Comparison of ENCODE assay signal across 9 mouse cellular contexts in genomic region chr4:133864380-133864981, GRCm38 (mm10). TPM values are rescaled to one million over a fixed set of nuclear protein-coding genes. Genes with fewer than 3 reads are reported as not detected.
DNase-seq lines count a peak whose midpoint lies in the region; ATAC-seq and TF ChIP-seq lines count a peak whose summit lies in the region.
"Had no signal": no experiment of that assay in that cellular context is flagged by ENCODE, and none has a peak within 500 bp of the region (broad histone marks: within the 10 kb centered on the region; RNA-seq: fewer than 3 reads in every experiment).

No protein-coding gene starts in this region.

- H3K4me2 ChIP-seq in embryonic facial prominence, embryonic 13.5 days: no peak overlapping the region
- no peak overlapping the region; the same call in 1 of the 2 replicates for H3K4me2 ChIP-seq in kidney, postnatal 0 days (ENCODE audit: low read length)

- WGBS in embryonic facial prominence, embryonic 13.5 days: 55% methylated on average over 13 of the region's 13 CpGs
- WGBS in kidney, postnatal 0 days: 45% methylated on average over 13 of the region's 13 CpGs

- H3K27me3 ChIP-seq in embryonic facial prominence, embryonic 13.5 days: no peaks in the 10 kb centered on the region
- H3K27me3 ChIP-seq in kidney, postnatal 0 days (ENCODE audit: insufficient read depth, low read length): no peaks in the 10 kb centered on the region
- H3K27me3 ChIP-seq: megakaryocyte, embryonic 14.5 days had no signal

- peaks cover 6% of the 10 kb centered on the region; the same call in 1 of the 2 replicates for H3K4me1 ChIP-seq in embryonic facial prominence, embryonic 13.5 days
- peaks cover 22% of the 10 kb centered on the region for H3K4me1 ChIP-seq in kidney, postnatal 0 days (replicated peaks; ENCODE audit: insufficient read depth, low read length)

- no peak for DNase-seq in frontal cortex, postnatal 14 days (ENCODE audit: low spot score in 2 of 2)
- peak; percentile 40 for DNase-seq in 416B (ENCODE audit: low read depth)
- no peak for DNase-seq in kidney, postnatal 0 days (ENCODE audit: low spot score)
- peak; percentile 42 for DNase-seq in telencephalon, adult 2 months (ENCODE audit: low read depth, low spot score)
- no peak for DNase-seq in cerebellum, postnatal 36 days
- no peak for DNase-seq in thymus, postnatal 14 days

- ATAC-seq in frontal cortex, adult (ENCODE audit: low TSS enrichment): peak; percentile 65; the same call in 1 of the 2 replicates
- ATAC-seq in embryonic facial prominence, embryonic 13.5 days (ENCODE audit: insufficient number of reproducible peaks, insufficient read depth, low FRiP score, low TSS enrichment, low read depth): no peak
- ATAC-seq in kidney, postnatal 0 days (replicated peaks; ENCODE audit: low FRiP score, low read depth): peak; percentile 66; the same call in 1 of the 2 replicates

- H3K36me3 ChIP-seq in embryonic facial prominence, embryonic 13.5 days: peaks cover 88% of the 10 kb centered on the region
- H3K36me3 ChIP-seq in kidney, postnatal 0 days (ENCODE audit: insufficient read depth, low read length): peaks cover 25% of the 10 kb centered on the region

- peak overlapping the region; percentile 1; the same call in 1 of the 2 replicates for H3K27ac ChIP-seq in embryonic facial prominence, embryonic 13.5 days
- H3K27ac ChIP-seq in kidney, postnatal 0 days: peak overlapping the region; percentile 87

- H3K9ac ChIP-seq in embryonic facial prominence, embryonic 13.5 days: peak overlapping the region; percentile 52; the same call in 1 of the 2 replicates
- H3K9ac ChIP-seq in kidney, postnatal 0 days (ENCODE audit: low read depth, low read length): peak overlapping the region; percentile 19; the same call in 1 of the 2 replicates

- no peak for TF ChIP-seq CTCF in kidney, postnatal 0 days (IDR thresholded peaks at IDR 0.05; ENCODE audit: low read depth)

- H3K4me3 ChIP-seq in embryonic facial prominence, embryonic 13.5 days: no peak overlapping the region
- H3K4me3 ChIP-seq in kidney, postnatal 0 days (replicated peaks; ENCODE audit: low read depth, low read length): no peak overlapping the region
- H3K4me3 ChIP-seq: megakaryocyte, embryonic 14.5 days had no signal

- no peaks in the 10 kb centered on the region for H3K9me3 ChIP-seq in embryonic facial prominence, embryonic 13.5 days
- H3K9me3 ChIP-seq in kidney, postnatal 0 days (replicated peaks; ENCODE audit: low read length): no peaks in the 10 kb centered on the region
- H3K9me3 ChIP-seq: megakaryocyte, embryonic 14.5 days had no signal

RNA-seq across cellular contexts. Expression of gene Rps6ka1, which starts 23.1 kb away (rescaled TPM):
- 40.7 and 41.5 TPM in 2 replicates for polyA plus RNA-seq in embryonic facial prominence, embryonic 13.5 days (2015; fragmentation: Nextera tagmentation; extraction: Ambion mirVana)
- 29.7 and 32.5 TPM in 2 replicates for polyA plus RNA-seq in kidney, postnatal 0 days (2015; fragmentation: Nextera tagmentation; extraction: Ambion mirVana)

Comparison
In these comparisons a context has a peak if more than half of its experiments do, and no peak if none do; other contexts are left out.
1. DNase-seq: peak in 416B (single experiment) and telencephalon, adult 2 months (single experiment); none in frontal cortex, postnatal 14 days (0 of 2), kidney, postnatal 0 days (single experiment), cerebellum, postnatal 36 days (0 of 2) and thymus, postnatal 14 days (single experiment).